Mouse (Mus musculus) adrenal gland (tissue): ENCODE measurements around the gene Tmem9b.

Experiments used
- intact Hi-C: fragments of 180-260 bp; cut with DNase I; formaldehyde crosslinking; loops from one replicate; pipeline ENCODE4 v1.15.1; 2025

The Tmem9b gene

DNA sequence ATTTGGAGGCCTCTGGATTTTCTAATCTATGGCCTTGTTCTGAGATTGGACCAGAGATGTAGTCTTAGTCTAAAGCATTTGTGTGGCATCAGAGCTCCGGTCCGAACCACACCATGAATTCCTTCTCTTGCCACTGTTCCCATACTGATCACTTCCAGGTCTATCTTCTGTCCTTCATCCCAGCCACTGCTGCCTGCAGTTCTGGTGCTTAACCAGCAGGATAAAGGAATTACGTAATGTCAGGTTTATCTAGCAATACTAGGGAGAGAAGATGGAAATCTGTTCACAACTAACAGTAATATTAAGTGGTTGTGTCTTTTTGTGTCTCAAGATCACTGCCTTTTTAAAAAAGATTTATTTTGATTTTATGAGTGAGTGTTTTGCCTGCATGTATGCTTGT is 62.6 kb downstream of the Tmem9b start:
- intact Hi-C loops: no loop called here

DNA sequence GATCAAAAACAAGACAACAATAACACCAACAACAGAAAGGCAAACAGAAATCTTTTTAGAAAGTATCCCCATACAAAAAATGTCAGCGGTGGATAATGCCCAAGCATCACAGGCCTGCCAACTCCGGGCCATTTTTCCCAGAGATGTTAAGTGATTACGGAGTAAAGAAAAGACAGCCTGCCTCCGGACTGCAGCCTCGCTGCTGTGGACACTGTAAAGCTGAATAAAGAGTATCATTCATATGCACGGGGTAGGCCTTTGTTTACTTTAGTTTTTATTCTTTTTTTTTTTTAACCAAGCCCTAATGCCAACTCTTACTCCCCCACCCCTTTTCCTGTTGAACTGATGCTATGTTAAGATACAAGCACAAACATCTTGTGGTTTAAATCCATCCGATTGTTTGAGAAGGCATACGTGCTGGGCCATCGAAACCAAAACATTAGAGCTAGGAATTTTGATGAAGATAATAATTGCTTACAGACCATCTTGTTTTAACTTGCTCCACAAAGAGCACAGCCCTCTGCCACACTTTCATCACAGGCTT is 66.0 kb downstream of the Tmem9b start:
- intact Hi-C loops: no loop called here
